Mouse (Mus musculus) E14TG2a.4 (cell line): Measurements from ENCODE around the gene Smarcc1.

Experiments used
- CTCF ChIP-seq: conservative IDR thresholded peaks from 2 replicates; pipeline ENCODE4 v1.5.1; 2014; ENCODE audit warnings: low read length
- NANOG ChIP-seq: IDR thresholded peaks from 2 replicates; pipeline ENCODE4 v1.6.1; 2014; ENCODE audit warnings: borderline replicate concordance, low read length, mixed read lengths
- POU5F1 ChIP-seq: IDR thresholded peaks from 2 replicates; pipeline ENCODE4 v1.6.1; 2014; ENCODE audit warnings: low read length, borderline replicate concordance

GRCm38 (mm10) chr9:110068745-110069144, 48.8 kb upstream of the Smarcc1 start:
- no peak for TF ChIP-seq CTCF
- TF ChIP-seq NANOG = no peak
- no peak for TF ChIP-seq POU5F1
